Mouse (Mus musculus): ENCODE data around the gene Timm23. TPM values are rescaled to one million over a fixed set of nuclear protein-coding genes. Genes with fewer than 3 reads are reported as not detected.

Gene Timm23
- polyA plus RNA-seq (2014; fragmentation: Illumina TruSeq; extraction: RNeasy Lipid Tissue Mini Kit (QIAGEN cat#74804); ENCODE audit: low replicate concordance) = 101 TPM

GRCm38 (mm10) chr14:32201791-32202451, at the start of gene Timm23, which contains the start of gene Parg:
Gene Timm23 (minus strand): TSS chr14:32201898.
Gene Parg (plus strand): TSS chr14:32201949.

GRCm38 (mm10) chr14:32159690-32160246, 41.9 kb downstream of the Timm23 start, which contains the start of gene Ncoa4:
Gene Ncoa4 (plus strand): TSS chr14:32159865.

GRCm38 (mm10) chr14:32141723-32142122, 60.0 kb downstream of the Timm23 start, which contains the start of gene Msmb:
Gene Msmb (plus strand): TSS chr14:32142023.

Other genes with a start within 250 kb of the Timm23 start
- gene Galnt15, start 172.9 kb downstream of the Timm23 start, polyA plus RNA-seq (2014; fragmentation: Illumina TruSeq; extraction: RNeasy Lipid Tissue Mini Kit (QIAGEN cat#74804); ENCODE audit: low replicate concordance) = 2.9 TPM
- gene Oxnad1, start 116.5 kb downstream of the Timm23 start, polyA plus RNA-seq (2014; fragmentation: Illumina TruSeq; extraction: RNeasy Lipid Tissue Mini Kit (QIAGEN cat#74804); ENCODE audit: low replicate concordance) = 85.4 TPM
- 57.0 TPM for gene Dph3, start 116.2 kb downstream of the Timm23 start, polyA plus RNA-seq (2014; fragmentation: Illumina TruSeq; extraction: RNeasy Lipid Tissue Mini Kit (QIAGEN cat#74804); ENCODE audit: low replicate concordance)
- gene Msmb, start 59.9 kb downstream of the Timm23 start, polyA plus RNA-seq (2014; fragmentation: Illumina TruSeq; extraction: RNeasy Lipid Tissue Mini Kit (QIAGEN cat#74804); ENCODE audit: low replicate concordance) = not detected
- gene Ncoa4, start 42.0 kb downstream of the Timm23 start, polyA plus RNA-seq (2014; fragmentation: Illumina TruSeq; extraction: RNeasy Lipid Tissue Mini Kit (QIAGEN cat#74804); ENCODE audit: low replicate concordance) = 415 TPM
- gene Parg, start 51 bp upstream of the Timm23 start, polyA plus RNA-seq (2014; fragmentation: Illumina TruSeq; extraction: RNeasy Lipid Tissue Mini Kit (QIAGEN cat#74804); ENCODE audit: low replicate concordance) = 42.9 TPM
- gene Ogdhl, start 120.1 kb upstream of the Timm23 start, polyA plus RNA-seq (2014; fragmentation: Illumina TruSeq; extraction: RNeasy Lipid Tissue Mini Kit (QIAGEN cat#74804); ENCODE audit: low replicate concordance) = 0.11 TPM
- not detected for gene 1700024G13Rik, start 186.5 kb upstream of the Timm23 start, polyA plus RNA-seq (2014; fragmentation: Illumina TruSeq; extraction: RNeasy Lipid Tissue Mini Kit (QIAGEN cat#74804); ENCODE audit: low replicate concordance)

Measured in small intestine, adult 10 weeks (tissue).